ENCODE assay signal across 25 mouse cellular contexts in genomic region chr6:92064101-92064500, GRCm38 (mm10). TPM values are rescaled to one million over a fixed set of nuclear protein-coding genes. Genes with fewer than 3 reads are reported as not detected.
DNase-seq lines count a peak whose midpoint lies in the region; ATAC-seq and TF ChIP-seq lines count a peak whose summit lies in the region.
"Had no signal": no experiment of that assay in that cellular context is flagged by ENCODE, and none has a peak within 500 bp of the region (broad histone marks: within the 10 kb centered on the region; RNA-seq: fewer than 3 reads in every experiment).

No protein-coding gene starts in this region.

- no peaks in the 10 kb centered on the region for H3K9me3 ChIP-seq in kidney, embryonic 15.5 days (replicated peaks)
- H3K9me3 ChIP-seq: embryonic facial prominence, embryonic 13.5 days; forebrain, embryonic 10.5 days; forebrain, embryonic 15.5 days; heart, embryonic 12.5 days; hindbrain, embryonic 15.5 days; liver, embryonic 12.5 days; stomach, embryonic 15.5 days had no signal

- no peak overlapping the region for H3K4me2 ChIP-seq in kidney, embryonic 15.5 days
- H3K4me2 ChIP-seq: embryonic facial prominence, embryonic 13.5 days; forebrain, embryonic 15.5 days; heart, embryonic 12.5 days; hindbrain, embryonic 15.5 days; liver, embryonic 12.5 days; stomach, embryonic 15.5 days had no signal

- no peak overlapping the region; the same call in 1 of the 2 replicates for H3K4me3 ChIP-seq in gastrocnemius, adult 2 months
- no peak overlapping the region for H3K4me3 ChIP-seq in kidney, embryonic 15.5 days (replicated peaks)
- H3K4me3 ChIP-seq: embryonic facial prominence, embryonic 13.5 days; forebrain, embryonic 10.5 days; forebrain, embryonic 15.5 days; heart, adult 2 months; heart, embryonic 12.5 days; hindbrain, embryonic 15.5 days; liver, embryonic 12.5 days; stomach, embryonic 15.5 days had no signal

- 81% methylated on average over 10 of the region's 10 CpGs for WGBS in kidney, embryonic 15.5 days

- no peaks in the 10 kb centered on the region for H3K27me3 ChIP-seq in kidney, embryonic 15.5 days
- H3K27me3 ChIP-seq: embryonic facial prominence, embryonic 13.5 days; forebrain, embryonic 15.5 days; hindbrain, embryonic 15.5 days; liver, embryonic 12.5 days; stomach, embryonic 15.5 days had no signal

- no peak for TF ChIP-seq CTCF in gastrocnemius, adult 2 months (IDR thresholded peaks at IDR 0.05)

- no peak overlapping the region for H3K9ac ChIP-seq in kidney, embryonic 15.5 days
- H3K9ac ChIP-seq: embryonic facial prominence, embryonic 13.5 days; forebrain, embryonic 15.5 days; heart, embryonic 12.5 days; hindbrain, embryonic 15.5 days; liver, embryonic 12.5 days; stomach, embryonic 15.5 days had no signal

- peak; percentile 53 for DNase-seq in adrenal gland, adult 2 months
- no peak for DNase-seq in adrenal gland, postnatal 25 days
- DNase-seq in gastrocnemius, adult 2 months = no peak
- no peak for DNase-seq in gastrocnemius, postnatal 14 days
- DNase-seq in 3T3-L1 (ENCODE audit: low read depth, low spot score) = peak; percentile 26
- peak; percentile 16 to 36 for DNase-seq in adrenal gland, postnatal 36 days
- no peak for DNase-seq in urinary bladder, adult 2 months (ENCODE audit: low spot score)
- DNase-seq: cerebellum, adult 18-20 months; cerebellum, postnatal 10 days; gastrocnemius, postnatal 36 days; heart, adult 2 months; heart, postnatal 4 days; left cerebral cortex, postnatal 4 days; midbrain, embryonic 14.5 days; thymus, postnatal 25 days had no signal

- ATAC-seq in kidney, embryonic 15.5 days (replicated peaks; ENCODE audit: low FRiP score) = no peak
- ATAC-seq: activated CD4-positive, CD25-positive, alpha-beta regulatory T cell, adult 4 months; forebrain, embryonic 15.5 days; inflammation-experienced regulatory T-cells, adult 6 months; liver, embryonic 12.5 days had no signal

- H3K4me1 ChIP-seq in kidney, embryonic 15.5 days = 0 out of 2 replicates have a peak, but pooled peaks cover 3% of the 10 kb centered on the region
- H3K4me1 ChIP-seq: forebrain, embryonic 15.5 days; hindbrain, embryonic 15.5 days; liver, embryonic 12.5 days had no signal

- peak overlapping the region; percentile 63 for H3K27ac ChIP-seq in gastrocnemius, adult 2 months
- no peak overlapping the region for H3K27ac ChIP-seq in kidney, embryonic 15.5 days
- H3K27ac ChIP-seq: embryonic facial prominence, embryonic 13.5 days; forebrain, embryonic 10.5 days; forebrain, embryonic 15.5 days; hindbrain, embryonic 15.5 days; liver, embryonic 12.5 days; stomach, embryonic 15.5 days had no signal

- H3K36me3 ChIP-seq in kidney, embryonic 15.5 days = 0 out of 2 replicates have a peak, but pooled peaks cover 4% of the 10 kb centered on the region
- H3K36me3 ChIP-seq: embryonic facial prominence, embryonic 13.5 days; forebrain, embryonic 10.5 days; forebrain, embryonic 15.5 days; hindbrain, embryonic 15.5 days; liver, embryonic 12.5 days; stomach, embryonic 15.5 days had no signal

- intact Hi-C loops in gastrocnemius, adult 2 months (cut with DNase I) = no loop called here
- intact Hi-C loops in gastrocnemius, postnatal 14 days (cut with DNase I; ENCODE audit: low total_unique reads) = loop anchor here (10.0 kb wide), 1 partner anchor 289 kb away; no protein-coding TSS in a partner anchor

RNA-seq across cellular contexts. Expression of gene Nr2c2, which starts 27.1 kb away (rescaled TPM):
- total RNA-seq in adrenal gland, adult 2 months (2021) = 10 to 100 TPM; 32.4 to 41.1 TPM
- polyA plus RNA-seq in adrenal gland, adult 2 months (2012; rRNA removed) = 8.1 and 12.0 TPM in 2 replicates
- total RNA-seq in adrenal gland, postnatal 25 days (2021) = 44.1 and 49.9 TPM in 2 replicates
- total RNA-seq in gastrocnemius, adult 2 months (2021) = 10 to 100 TPM; 21.1 to 23.0 TPM
- 10 to 100 TPM; 20.4 to 24.0 TPM for total RNA-seq in gastrocnemius, postnatal 14 days (2021)
- total RNA-seq in adrenal gland, postnatal 36 days (2021) = 10 to 100 TPM; 35.3 to 41.5 TPM
- polyA plus RNA-seq in kidney, embryonic 15.5 days (2015; fragmentation: Nextera tagmentation; extraction: Ambion mirVana) = 18.8 and 19.8 TPM in 2 replicates
- 18.9 and 19.7 TPM in 2 replicates for polyA plus RNA-seq in urinary bladder, adult 2 months (2012; rRNA removed)

Comparison
In these comparisons a context has a peak if more than half of its experiments do, and no peak if none do; other contexts are left out.
1. DNase-seq: peak in adrenal gland, adult 2 months (single experiment), 3T3-L1 (single experiment) and adrenal gland, postnatal 36 days (2 of 2); none in adrenal gland, postnatal 25 days (single experiment), gastrocnemius, adult 2 months (single experiment), gastrocnemius, postnatal 14 days (single experiment) and urinary bladder, adult 2 months (single experiment).